Mouse (Mus musculus): Measurements from ENCODE around the gene Cdh11. TPM values are rescaled to one million over a fixed set of nuclear protein-coding genes. Genes with fewer than 3 reads are reported as not detected.

The Cdh11 gene
- polyA plus RNA-seq, 1 experiment = 47.7 TPM

- DNase-seq = no peak
- no peak for TF ChIP-seq POLR2A (IDR thresholded peaks at IDR 0.05; ENCODE audit: borderline replicate concordance, extremely low read depth, low read depth, low read length)
- TF ChIP-seq CTCF (IDR thresholded peaks at IDR 0.05; ENCODE audit: insufficient read depth, low read length) = no peak
- WGBS = 80% methylated on average over 2 of the region's 2 CpGs
- Histone ChIP-seq H3K4me1 (ENCODE audit: control insufficient read depth, insufficient read depth, low read length) (no peaks in the 10 kb centered on the region), H3K4me3 (replicated peaks; ENCODE audit: extremely low read depth, low read depth, low read length) (no peak overlapping the region)
Measured at GRCm38 (mm10) chr8:102656529-102656928, 128.9 kb downstream of the Cdh11 start.

GRCm38 (mm10) chr8:102651964-102652363 lies 133.5 kb downstream of the Cdh11 start:
- no peak for DNase-seq
- Histone ChIP-seq H3K4me1 (ENCODE audit: control insufficient read depth, insufficient read depth, low read length) (no peaks in the 10 kb centered on the region), H3K4me3 (replicated peaks; ENCODE audit: extremely low read depth, low read depth, low read length) (no peak overlapping the region)
- TF ChIP-seq POLR2A (IDR thresholded peaks at IDR 0.05; ENCODE audit: borderline replicate concordance, extremely low read depth, low read depth, low read length) (no peak), CTCF (IDR thresholded peaks at IDR 0.05; ENCODE audit: insufficient read depth, low read length) (no peak)
- WGBS = 54% methylated on average over 4 of the region's 4 CpGs

GRCm38 (mm10) chr8:102627151-102627550 lies 158.3 kb downstream of the Cdh11 start:
- TF ChIP-seq POLR2A (IDR thresholded peaks at IDR 0.05; ENCODE audit: borderline replicate concordance, extremely low read depth, low read depth, low read length) (no peak), CTCF (IDR thresholded peaks at IDR 0.05; ENCODE audit: insufficient read depth, low read length) (no peak)
- 55% methylated on average over 3 of the region's 3 CpGs for WGBS
- no peak for DNase-seq
- H3K4me3 ChIP-seq (replicated peaks; ENCODE audit: extremely low read depth, low read depth, low read length) = no peak overlapping the region
- H3K4me1 ChIP-seq (ENCODE audit: control insufficient read depth, insufficient read depth, low read length) = no peaks in the 10 kb centered on the region

GRCm38 (mm10) chr8:102612146-102612545 lies 173.3 kb downstream of the Cdh11 start:
- DNase-seq = no peak
- TF ChIP-seq POLR2A (IDR thresholded peaks at IDR 0.05; ENCODE audit: borderline replicate concordance, extremely low read depth, low read depth, low read length) = no peak
- WGBS = 69% methylated on average over 4 of the region's 4 CpGs
- no peak overlapping the region for H3K4me3 ChIP-seq (replicated peaks; ENCODE audit: extremely low read depth, low read depth, low read length)
- H3K4me1 ChIP-seq (ENCODE audit: control insufficient read depth, insufficient read depth, low read length) = no peaks in the 10 kb centered on the region

DNA sequence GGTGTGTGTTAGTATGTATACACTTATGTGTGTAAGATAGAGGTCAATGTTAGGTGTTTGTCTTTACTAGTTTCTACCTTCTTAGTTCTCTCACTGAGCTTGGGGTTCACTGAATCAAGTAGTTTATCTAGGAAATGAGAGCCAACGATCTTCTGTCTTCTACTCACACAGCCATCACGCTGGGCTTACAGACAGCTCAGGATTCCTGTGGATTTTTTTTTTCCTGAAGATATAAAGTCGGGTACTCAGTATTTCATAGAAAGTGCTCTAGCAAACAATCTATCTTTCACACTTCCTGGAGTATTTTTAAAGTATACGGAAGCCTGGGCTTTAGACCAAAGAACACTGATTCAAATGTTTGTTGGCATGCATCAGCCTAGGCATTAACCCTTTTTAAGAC lies 184.1 kb downstream of the Cdh11 start:
- Histone ChIP-seq H3K4me3 (replicated peaks; ENCODE audit: extremely low read depth, low read depth, low read length) (no peak overlapping the region), H3K4me1 (ENCODE audit: control insufficient read depth, insufficient read depth, low read length) (no peaks in the 10 kb centered on the region)
- DNase-seq = no peak
- WGBS = 13% methylated on average over 4 of the region's 4 CpGs
- TF ChIP-seq CTCF (IDR thresholded peaks at IDR 0.05; ENCODE audit: insufficient read depth, low read length) (no peak), POLR2A (IDR thresholded peaks at IDR 0.05; ENCODE audit: borderline replicate concordance, extremely low read depth, low read depth, low read length) (no peak)

GRCm38 (mm10) chr8:102596523-102596922 lies 188.9 kb downstream of the Cdh11 start:
- Histone ChIP-seq H3K4me3 (replicated peaks; ENCODE audit: extremely low read depth, low read depth, low read length) (no peak overlapping the region), H3K4me1 (ENCODE audit: control insufficient read depth, insufficient read depth, low read length) (no peaks in the 10 kb centered on the region)
- DNase-seq = no peak
- 5% methylated on average over 3 of the region's 3 CpGs for WGBS
- no peak for TF ChIP-seq CTCF (IDR thresholded peaks at IDR 0.05; ENCODE audit: insufficient read depth, low read length)
- no peak for TF ChIP-seq POLR2A (IDR thresholded peaks at IDR 0.05; ENCODE audit: borderline replicate concordance, extremely low read depth, low read depth, low read length)

- Histone ChIP-seq H3K4me3 (replicated peaks; ENCODE audit: extremely low read depth, low read depth, low read length) (no peak overlapping the region), H3K4me1 (ENCODE audit: control insufficient read depth, insufficient read depth, low read length) (no peaks in the 10 kb centered on the region)
- no peak for DNase-seq
- WGBS = 83% methylated on average over 6 of the region's 6 CpGs
- TF ChIP-seq POLR2A (IDR thresholded peaks at IDR 0.05; ENCODE audit: borderline replicate concordance, extremely low read depth, low read depth, low read length) (no peak), CTCF (IDR thresholded peaks at IDR 0.05; ENCODE audit: insufficient read depth, low read length) (no peak)
Measured at GRCm38 (mm10) chr8:102593899-102594298, 191.5 kb downstream of the Cdh11 start.
